Mouse (Mus musculus) limb, embryonic 11.5 days (tissue): ENCODE data around the gene Gm21969. TPM values are rescaled to one million over a fixed set of nuclear protein-coding genes. Genes with fewer than 3 reads are reported as not detected.
A peak's percentile ranks its signal among the peaks of the same experiment; 100 is the strongest.

ENCODE experiments used
- ATAC-seq: fragments of 200-750 bp; cut with Nextera tagmentation; 2 replicates; pipeline ENCODE4 v1.8.0; 2017; ENCODE audit warnings: low read depth; ENCODE audit not compliant: insufficient number of reproducible peaks, low FRiP score, low TSS enrichment
- DNase-seq: peaks from one replicate; pipeline ENCODE4 v3.0.0-alpha.2; 2015; ENCODE audit warnings: low spot score
- H3K27ac ChIP-seq: fragments of 300-500 bp; sonication (generic); replicated peaks from 2 replicates; pipeline ENCODE4 v1.5.1; 2014; ENCODE audit warnings: low read depth, mild to moderate bottlenecking, low read length
- H3K27me3 ChIP-seq: fragments of 300-500 bp; sonication (generic); 2 replicates; pipeline ENCODE4 v1.6.1; 2014; ENCODE audit warnings: mild to moderate bottlenecking, low read length, mixed read lengths; ENCODE audit not compliant: control insufficient read depth, insufficient read depth
- H3K36me3 ChIP-seq: fragments of 300-500 bp; sonication (generic); 2 replicates; pipeline ENCODE4 v1.6.1; 2014; ENCODE audit warnings: mild to moderate bottlenecking, low read length, moderate library complexity, mixed read lengths; ENCODE audit not compliant: control insufficient read depth, insufficient read depth
- H3K4me1 ChIP-seq: fragments of 300-500 bp; sonication (generic); 2 replicates; pipeline ENCODE4 v1.6.1; 2014; ENCODE audit warnings: low read length, mixed read lengths; ENCODE audit not compliant: control insufficient read depth, insufficient read depth
- H3K4me2 ChIP-seq: fragments of 300-500 bp; sonication (generic); 2 replicates; pipeline ENCODE4 v1.6.1; 2014; ENCODE audit warnings: low read depth, mild to moderate bottlenecking, moderate library complexity; ENCODE audit not compliant: severe bottlenecking
- H3K4me3 ChIP-seq: fragments of 300-500 bp; sonication (generic); 2 replicates; pipeline ENCODE4 v1.5.1; 2014; ENCODE audit warnings: low read depth, low read length
- H3K9ac ChIP-seq: fragments of 300-500 bp; sonication (generic); 2 replicates; pipeline ENCODE4 v1.6.1; 2014; ENCODE audit warnings: mild to moderate bottlenecking, low read length
- H3K9me3 ChIP-seq: fragments of 300-500 bp; sonication (generic); 2 replicates; pipeline ENCODE4 v1.6.1; 2016; ENCODE audit warnings: low read length; ENCODE audit not compliant: control insufficient read depth
- WGBS: fragments of 180-500 bp; shearing (Covaris S2); extraction: QIAGEN DNeasy Blood & Tissue Kit; methylation state at CpG from one replicate; pipeline ENCODE4 v1.1.7; 2014; 5-methylcytosine and 5-hydroxymethylcytosine counted together
- polyA plus RNA-seq: library from polyadenylated mRNA; unstranded; fragments of >200 nt; fragmentation: Nextera tagmentation; extraction: Ambion mirVana; gene quantifications from 2 replicates; pipeline ENCODE4 v1.2.1, GENCODE M21; 2014

Gene Gm21969
- polyA plus RNA-seq, 1 experiment from 2014 or later, result not detected

DNA sequence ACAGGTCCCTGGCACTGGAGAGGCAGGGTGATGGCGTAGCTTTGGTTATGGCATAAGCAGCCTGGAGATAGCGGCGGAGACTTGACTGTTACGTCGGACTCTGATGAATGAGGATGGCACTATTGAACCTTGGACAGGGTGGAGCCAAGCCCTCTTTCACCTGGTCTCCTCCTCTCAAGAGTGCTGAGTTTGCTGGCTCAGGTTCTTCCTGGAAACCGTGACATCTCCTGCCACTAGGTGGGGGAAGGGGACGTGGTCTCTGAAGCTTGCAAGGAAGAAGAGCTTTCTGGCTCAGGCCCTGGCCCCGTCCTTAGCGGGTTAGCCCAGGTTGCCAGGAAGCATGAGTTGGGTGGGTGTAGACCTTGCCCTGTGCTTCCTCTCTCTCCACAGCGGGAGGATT lies 27.2 kb downstream of the Gm21969 start:
- H3K27ac ChIP-seq, result no peak overlapping the region
- no peaks in the 10 kb centered on the region for H3K36me3 ChIP-seq
- no peak overlapping the region for H3K4me3 ChIP-seq
- no peaks in the 10 kb centered on the region for H3K4me1 ChIP-seq
- ATAC-seq (no peak), DNase-seq (no peak)
- H3K9me3 ChIP-seq, result no peaks in the 10 kb centered on the region
- H3K4me2 ChIP-seq, result no peak overlapping the region
- no peak overlapping the region for H3K9ac ChIP-seq
- no peaks in the 10 kb centered on the region for H3K27me3 ChIP-seq
- 68% methylated on average over 10 of the region's 10 CpGs for WGBS

DNA sequence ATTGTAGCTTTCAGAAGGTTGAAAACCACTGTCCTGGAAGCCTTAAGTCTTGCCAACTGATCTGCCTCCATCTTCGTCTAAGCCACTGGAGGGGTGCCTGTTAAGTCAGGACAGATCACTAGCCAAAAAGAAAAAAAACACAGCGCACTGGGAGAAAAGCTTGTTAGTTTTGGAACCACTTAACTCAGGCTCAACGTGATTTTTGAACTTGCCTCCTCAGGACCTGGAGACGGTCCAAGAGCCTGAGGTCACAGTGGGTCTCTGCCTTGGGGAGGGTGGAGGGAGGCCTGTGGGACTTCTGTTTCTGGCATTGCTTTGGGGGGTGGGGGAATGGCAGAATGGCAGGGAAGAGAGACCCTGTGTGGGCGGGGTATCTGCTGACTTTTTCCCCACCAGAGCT lies 28.2 kb downstream of the Gm21969 start:
- no peaks in the 10 kb centered on the region for H3K36me3 ChIP-seq
- no peak overlapping the region for H3K4me3 ChIP-seq
- H3K4me1 ChIP-seq, result no peaks in the 10 kb centered on the region
- ATAC-seq, result no peak
- 82% methylated on average over 5 of the region's 5 CpGs for WGBS
- H3K9ac ChIP-seq, result no peak overlapping the region
- H3K27me3 ChIP-seq, result no peaks in the 10 kb centered on the region
- no peak overlapping the region for H3K27ac ChIP-seq
- no peaks in the 10 kb centered on the region for H3K9me3 ChIP-seq
- H3K4me2 ChIP-seq, result no peak overlapping the region
- DNase-seq, result no peak

DNA sequence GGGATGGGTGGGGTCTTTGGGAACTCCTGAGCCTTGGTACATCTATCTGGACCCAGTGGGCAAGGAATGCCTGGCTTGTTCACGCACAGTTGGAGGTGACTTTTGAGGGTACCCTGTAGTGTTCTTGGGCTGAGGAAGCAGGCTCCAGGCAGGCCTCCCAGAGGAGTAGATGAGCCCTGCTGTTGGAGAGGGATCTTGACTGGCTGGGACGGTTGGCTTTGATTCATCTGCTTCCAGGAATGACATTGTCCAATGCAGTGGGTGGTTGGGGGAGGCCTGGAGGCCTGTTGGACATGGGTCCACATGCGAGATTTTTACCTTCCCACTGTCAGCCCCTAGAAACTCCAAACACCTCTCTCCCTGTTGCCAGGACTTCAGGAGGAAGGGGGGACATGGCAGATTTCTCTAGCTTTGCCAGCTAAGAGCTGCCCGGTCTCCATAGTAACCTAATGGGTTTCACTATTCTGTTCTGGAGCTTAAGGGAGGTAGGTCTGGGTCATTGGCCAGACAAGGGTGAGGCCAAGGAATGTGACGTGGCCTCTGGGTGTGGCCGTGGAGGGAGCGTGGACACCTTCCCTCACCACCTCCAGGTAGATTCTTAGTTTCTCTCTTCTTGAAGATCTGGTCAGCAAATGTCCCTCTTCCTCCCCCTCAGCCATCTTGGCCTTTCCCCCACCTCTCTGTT lies 28.7 kb downstream of the Gm21969 start:
- H3K4me1 ChIP-seq, result no peaks in the 10 kb centered on the region
- no peak for ATAC-seq
- H3K9me3 ChIP-seq, result no peaks in the 10 kb centered on the region
- H3K4me3 ChIP-seq, result no peak overlapping the region
- H3K9ac ChIP-seq, result no peak overlapping the region
- DNase-seq, result no peak
- H3K27ac ChIP-seq, result no peak overlapping the region
- no peaks in the 10 kb centered on the region for H3K27me3 ChIP-seq
- 89% methylated on average over 7 of the region's 7 CpGs for whole genome bisulfite sequencing
- H3K4me2 ChIP-seq, result no peak overlapping the region
- H3K36me3 ChIP-seq, result no peaks in the 10 kb centered on the region

DNA sequence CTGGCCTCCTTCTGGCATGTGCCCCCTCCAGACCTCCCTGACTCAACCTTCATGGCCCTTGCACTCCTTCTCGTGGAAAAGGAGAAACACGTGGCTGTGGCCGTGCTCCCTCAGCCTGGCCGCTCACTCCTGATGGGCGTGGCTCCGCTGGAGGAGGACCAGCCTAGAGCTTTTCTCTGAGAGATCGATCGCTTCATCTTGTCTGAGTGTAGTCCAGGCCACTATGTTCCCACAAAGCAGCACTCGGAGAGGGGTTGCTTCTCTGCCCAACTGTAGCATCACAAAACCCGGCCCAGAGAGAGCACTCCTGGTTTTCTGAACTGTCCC lies 29.2 kb downstream of the Gm21969 start:
- no peak for DNase-seq
- Histone ChIP-seq H3K27ac (no peak overlapping the region), H3K4me2 (no peak overlapping the region), H3K4me3 (no peak overlapping the region), H3K36me3 (no peaks in the 10 kb centered on the region), H3K9me3 (no peaks in the 10 kb centered on the region), H3K4me1 (no peaks in the 10 kb centered on the region), H3K9ac (no peak overlapping the region), H3K27me3 (no peaks in the 10 kb centered on the region)
- ATAC-seq, result no peak
- WGBS, result 86% methylated on average over 10 of the region's 10 CpGs

DNA sequence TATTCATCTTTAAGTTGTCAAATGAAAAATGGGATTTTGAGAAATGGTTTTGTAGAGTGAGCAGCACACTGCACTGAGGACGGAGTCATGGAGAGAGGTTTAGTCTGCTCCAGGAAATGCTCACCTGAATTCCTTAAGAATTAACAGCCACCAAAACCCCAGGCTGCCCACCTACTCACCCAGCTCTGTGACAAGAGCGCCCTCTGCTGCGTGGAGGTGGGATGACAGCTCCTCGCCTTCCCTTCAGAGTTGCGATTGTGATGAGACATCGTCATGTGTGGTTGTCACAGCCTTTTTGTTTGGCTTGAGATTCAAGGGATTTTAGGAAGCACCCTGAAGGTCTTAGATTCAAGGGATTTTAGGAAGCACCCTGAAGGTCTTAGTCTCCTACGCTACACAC lies 33.4 kb downstream of the Gm21969 start:
- DNase-seq, result peak; percentile 89
- H3K27ac ChIP-seq, result no peak overlapping the region
- H3K4me1 ChIP-seq, result peaks cover 14% of the 10 kb centered on the region

DNA sequence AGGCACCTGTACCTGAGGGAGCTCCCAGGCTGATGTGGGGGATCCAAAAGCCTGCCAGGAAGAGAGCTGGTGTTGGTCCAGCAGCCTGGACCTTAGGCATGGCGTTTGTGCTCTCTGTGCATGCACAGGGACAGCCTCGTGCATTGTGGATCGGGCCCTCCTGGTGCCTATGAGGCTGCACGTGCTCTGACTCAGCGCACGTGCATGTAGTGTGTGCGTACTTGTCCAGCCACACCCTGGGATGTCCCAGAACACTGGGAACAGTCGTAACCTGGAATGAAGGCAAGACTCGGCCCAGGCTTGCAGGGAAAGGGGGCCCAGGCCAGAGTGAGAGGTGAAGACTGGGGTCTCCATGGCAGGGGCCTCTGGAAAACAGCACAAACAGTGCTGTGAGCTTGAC lies 34.9 kb downstream of the Gm21969 start:
- no peak overlapping the region for H3K4me3 ChIP-seq
- no peak for ATAC-seq
- no peak overlapping the region for H3K9ac ChIP-seq
- H3K27me3 ChIP-seq, result peaks cover 18% of the 10 kb centered on the region
- H3K4me2 ChIP-seq, result no peak overlapping the region
- H3K36me3 ChIP-seq, result no peaks in the 10 kb centered on the region
- peaks cover 24% of the 10 kb centered on the region for H3K4me1 ChIP-seq
- H3K27ac ChIP-seq, result no peak overlapping the region
- no peak for DNase-seq
- H3K9me3 ChIP-seq, result no peaks in the 10 kb centered on the region
- 91% methylated on average over 9 of the region's 9 CpGs for WGBS

More for the DNA sequence above, 33.4 kb downstream of the Gm21969 start:
- no peak overlapping the region for H3K9ac ChIP-seq
- H3K4me3 ChIP-seq, result no peak overlapping the region
- H3K27me3 ChIP-seq, result peaks cover 6% of the 10 kb centered on the region; the same call in 1 of the 2 replicates
- no peaks in the 10 kb centered on the region for H3K36me3 ChIP-seq
- no peaks in the 10 kb centered on the region for H3K9me3 ChIP-seq
- 32% methylated on average over 7 of the region's 7 CpGs for WGBS
- no peak overlapping the region for H3K4me2 ChIP-seq
- ATAC-seq, result no peak

DNA sequence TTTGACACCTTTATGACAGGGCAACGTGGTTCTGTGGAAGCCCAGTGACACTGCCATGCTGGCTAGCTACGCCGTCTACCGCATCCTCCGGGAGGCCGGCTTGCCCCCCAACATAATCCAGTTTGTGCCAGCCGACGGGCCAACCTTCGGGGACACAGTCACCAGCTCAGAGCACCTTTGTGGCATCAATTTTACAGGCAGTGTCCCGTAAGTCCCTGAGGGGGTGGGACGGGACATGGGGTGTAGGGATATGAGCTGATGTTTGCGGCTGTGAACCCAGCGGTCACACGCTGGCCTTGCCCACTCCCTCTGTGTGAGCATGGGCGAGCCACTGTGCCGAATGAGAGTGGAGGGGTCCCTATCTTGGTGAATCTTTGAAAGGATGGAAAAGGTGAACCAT lies 35.4 kb downstream of the Gm21969 start:
- H3K4me2 ChIP-seq, result no peak overlapping the region
- H3K36me3 ChIP-seq, result no peaks in the 10 kb centered on the region
- H3K27ac ChIP-seq, result no peak overlapping the region
- H3K9me3 ChIP-seq, result no peaks in the 10 kb centered on the region
- DNase-seq, result no peak
- 89% methylated on average over 16 of the region's 16 CpGs for WGBS
- no peak overlapping the region for H3K9ac ChIP-seq
- H3K4me1 ChIP-seq, result peaks cover 24% of the 10 kb centered on the region
- ATAC-seq, result no peak
- H3K27me3 ChIP-seq, result peaks cover 18% of the 10 kb centered on the region
- H3K4me3 ChIP-seq, result no peak overlapping the region

DNA sequence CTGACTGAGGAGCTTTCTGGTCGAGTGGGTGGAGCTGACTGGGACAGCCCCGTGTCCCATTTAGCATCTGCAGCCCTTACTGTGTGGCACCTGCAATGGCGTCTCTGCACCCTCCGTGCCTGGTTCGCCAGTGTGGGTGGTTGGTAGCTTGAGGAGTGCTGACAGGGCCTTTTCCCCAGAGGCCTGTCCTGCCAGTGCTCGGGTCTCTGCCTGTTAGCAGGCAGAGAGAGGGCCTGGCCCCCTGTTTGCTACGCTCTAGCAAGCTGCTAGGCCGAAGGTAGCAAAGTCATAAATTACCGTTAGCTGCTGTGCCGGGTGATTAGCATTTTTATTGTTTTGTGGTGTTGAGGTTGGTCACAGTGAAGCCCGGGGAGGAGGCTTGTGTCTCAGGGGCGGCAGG lies 36.8 kb downstream of the Gm21969 start:
- H3K9ac ChIP-seq, result no peak overlapping the region
- no peak overlapping the region for H3K27ac ChIP-seq
- H3K4me3 ChIP-seq, result no peak overlapping the region
- H3K4me1 ChIP-seq, result peaks cover 24% of the 10 kb centered on the region
- H3K36me3 ChIP-seq, result 0 out of 2 replicates have a peak, but pooled peaks cover 2% of the 10 kb centered on the region
- DNase-seq (peak; percentile 42), ATAC-seq (no peak)
- H3K27me3 ChIP-seq, result peaks cover 18% of the 10 kb centered on the region
- no peaks in the 10 kb centered on the region for H3K9me3 ChIP-seq
- 9% methylated on average over 12 of the region's 12 CpGs for WGBS
- H3K4me2 ChIP-seq, result 0 out of 2 replicates have a peak overlapping the region, but pooled peaks have one; percentile 4

DNA sequence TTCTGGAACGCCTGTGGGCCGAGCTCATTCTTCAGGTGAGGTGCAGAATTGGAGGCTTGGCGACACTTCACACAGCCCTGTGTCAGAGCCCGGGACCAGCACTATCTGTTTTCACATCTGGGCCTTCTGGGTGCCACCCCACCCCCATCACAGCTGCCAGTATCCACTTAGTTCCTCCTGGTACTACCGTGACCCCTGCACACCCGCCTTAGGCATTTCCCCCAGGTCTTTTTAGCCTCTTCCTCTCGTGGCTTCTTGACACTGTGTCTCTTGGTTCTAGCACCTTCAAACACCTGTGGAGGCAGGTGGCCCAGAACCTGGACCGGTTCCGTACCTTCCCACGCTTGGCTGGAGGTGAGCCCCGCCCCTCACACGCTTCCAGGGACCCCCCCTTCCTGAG lies 37.3 kb downstream of the Gm21969 start:
- no peak overlapping the region for H3K27ac ChIP-seq
- peaks cover 24% of the 10 kb centered on the region for H3K4me1 ChIP-seq
- WGBS, result 44% methylated on average over 12 of the region's 12 CpGs
- ATAC-seq (no peak), DNase-seq (no peak)
- H3K9me3 ChIP-seq, result no peaks in the 10 kb centered on the region
- H3K27me3 ChIP-seq, result peaks cover 18% of the 10 kb centered on the region
- H3K36me3 ChIP-seq, result peaks cover 3% of the 10 kb centered on the region; the same call in 1 of the 2 replicates
- H3K9ac ChIP-seq, result no peak overlapping the region
- 0 out of 2 replicates have a peak overlapping the region, but pooled peaks have one; percentile 4 for H3K4me2 ChIP-seq
- H3K4me3 ChIP-seq, result no peak overlapping the region
